Mouse (Mus musculus) spleen, postnatal 10 days (tissue): ENCODE data around the gene Pnpla6.

Source experiments
- DNase-seq, 2 experiments: peaks; one replicate each; pipeline ENCODE4 v3.0.0; 2021 to 2022; ENCODE audit warnings: low spot score in 2 of 2

The Pnpla6 gene

GRCm38 (mm10) chr8:3507979-3508754 is 7.0 kb upstream of the Pnpla6 start:
- no peak for DNase-seq

GRCm38 (mm10) chr8:3514681-3515247 is 420 bp upstream of the Pnpla6 start:
- no peak for DNase-seq

GRCm38 (mm10) chr8:3515771-3516417 is 710 bp downstream of the Pnpla6 start:
- DNase-seq: peak in 1 of 2 experiments; percentile 36

GRCm38 (mm10) chr8:3516450-3517116 is 1.4 kb downstream of the Pnpla6 start:
- peak; percentile 96 for DNase-seq

- DNase-seq: no peak
Measured at GRCm38 (mm10) chr8:3517117-3517495, 1.9 kb downstream of the Pnpla6 start.

GRCm38 (mm10) chr8:3522007-3522697 is 7.0 kb downstream of the Pnpla6 start:
- DNase-seq: peak; percentile 79 to 80

- DNase-seq: no peak
Measured at GRCm38 (mm10) chr8:3530816-3531215, 15.6 kb downstream of the Pnpla6 start.

GRCm38 (mm10) chr8:3531936-3532335 is 16.8 kb downstream of the Pnpla6 start:
- DNase-seq: no peak

- peak; percentile 35 to 77 for DNase-seq
Measured at GRCm38 (mm10) chr8:3536053-3536841, 21.1 kb downstream of the Pnpla6 start.

- DNase-seq: no peak
Measured at GRCm38 (mm10) chr8:3536940-3537339, 21.8 kb downstream of the Pnpla6 start.

GRCm38 (mm10) chr8:3537666-3538065 is 22.5 kb downstream of the Pnpla6 start:
- no peak for DNase-seq

- no peak for DNase-seq
Measured at GRCm38 (mm10) chr8:3539146-3539545, 24.0 kb downstream of the Pnpla6 start.

GRCm38 (mm10) chr8:3540076-3540475 is 24.9 kb downstream of the Pnpla6 start:
- no peak for DNase-seq

- DNase-seq: no peak
Measured at GRCm38 (mm10) chr8:3546511-3546910, 31.3 kb downstream of the Pnpla6 start.

- no peak for DNase-seq
Measured at GRCm38 (mm10) chr8:3552240-3552639, 37.1 kb downstream of the Pnpla6 start.

GRCm38 (mm10) chr8:3556114-3556513 is 40.9 kb downstream of the Pnpla6 start:
- DNase-seq: no peak

GRCm38 (mm10) chr8:3567641-3568371 is 52.6 kb downstream of the Pnpla6 start, which contains the start of gene C330021F23Rik:
C330021F23Rik (plus strand) TSS chr8:3567990.
- DNase-seq: no peak

- no peak for DNase-seq
Measured at GRCm38 (mm10) chr8:3568378-3568777, 53.2 kb downstream of the Pnpla6 start.

- DNase-seq: no peak
Measured at GRCm38 (mm10) chr8:3569784-3570183, 54.6 kb downstream of the Pnpla6 start.

GRCm38 (mm10) chr8:3574546-3574945 is 59.4 kb downstream of the Pnpla6 start:
- no peak for DNase-seq
